Mouse (Mus musculus) liver, postnatal 0 days (tissue): ENCODE results near the gene Pabpn1l.

Experiments
- CTCF ChIP-seq: sonication (generic); IDR thresholded peaks from 2 replicates; pipeline ENCODE4 v1.5.1; 2016; ENCODE audit warnings: antibody characterized with exemption, low read depth
- EP300 ChIP-seq: IDR thresholded peaks from 2 replicates; pipeline ENCODE4 v1.6.1; 2016; ENCODE audit warnings: antibody characterized with exemption, low read depth, mild to moderate bottlenecking

DNA sequence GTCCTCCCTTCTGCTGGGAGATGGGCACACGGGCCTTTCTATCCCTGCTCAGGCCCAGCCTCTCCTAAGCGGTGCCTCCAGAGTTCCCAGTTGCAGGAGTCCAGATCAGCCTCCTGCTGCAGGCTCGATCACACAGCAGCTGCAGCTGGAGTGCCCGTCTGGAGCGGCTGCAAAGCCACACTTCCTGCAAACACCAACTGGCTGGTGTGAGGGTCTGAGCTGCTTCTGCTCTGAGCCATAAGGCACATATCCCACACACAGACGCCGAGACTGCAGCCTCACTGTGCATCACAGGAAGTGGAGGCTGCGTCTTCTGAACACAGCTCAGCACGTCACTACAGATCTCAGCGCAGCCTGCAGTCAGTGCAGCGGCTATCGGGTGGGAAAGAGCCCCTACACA, 44.3 kb upstream of the Pabpn1l start:
- TF ChIP-seq EP300 (no peak), CTCF (no peak)
